Mouse (Mus musculus) layer of hippocampus, adult 9-11 months (tissue): ENCODE data around the gene Gng5.

Source experiments
- DNase-seq: peaks from one replicate; pipeline ENCODE4 v3.0.0; 2022

Gene Gng5

GRCm38 (mm10) chr3:146543632-146544031 is 44.0 kb downstream of the Gng5 start:
- DNase-seq = no peak

- no peak for DNase-seq
Measured at GRCm38 (mm10) chr3:146554816-146555215, 55.2 kb downstream of the Gng5 start.
